Mouse (Mus musculus): ENCODE measurements around the gene Proz.
"Not testable (repeated sequence)": the region's sequence is repeated elsewhere in the genome, so short reads cannot be mapped to it uniquely, and the experiment has no call there.

Proz gene

DNA sequence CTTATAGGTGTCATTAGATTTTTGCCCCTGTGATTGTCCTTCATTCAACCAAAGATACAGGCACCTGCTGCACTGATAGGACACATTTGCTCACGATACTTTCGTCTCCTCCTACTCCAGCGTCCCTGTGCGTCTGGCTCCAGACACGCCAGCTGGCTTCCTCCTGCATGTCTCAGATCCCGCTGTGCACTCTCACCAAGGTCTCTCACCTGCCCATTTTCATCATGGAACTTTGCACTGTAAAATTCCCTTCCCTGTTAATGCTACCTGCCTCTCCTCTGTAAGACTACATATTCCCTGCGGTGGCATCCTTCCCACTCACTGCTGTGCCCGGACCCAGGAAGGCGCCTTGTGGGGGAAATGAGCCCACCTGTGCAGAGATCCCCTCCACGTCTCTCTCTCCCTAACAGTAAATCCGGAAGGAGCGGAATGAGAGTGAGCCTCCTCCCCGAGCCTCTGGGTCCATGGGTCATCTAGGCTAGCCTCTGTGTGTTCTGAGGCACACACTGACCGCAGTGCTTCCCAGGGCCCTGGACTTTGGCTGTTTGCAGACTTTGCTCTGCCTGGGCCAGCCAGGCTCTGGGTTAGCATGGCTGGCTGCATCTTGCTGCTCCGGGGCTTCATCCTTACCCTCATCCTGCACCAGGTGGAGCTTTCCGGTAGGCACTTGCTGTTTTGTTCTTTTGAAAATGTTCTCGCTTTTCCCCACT lies at the start of gene Proz:
TSS of gene Proz (plus strand) at position 474 of the 710 bp plus-strand sequence.
- DNase-seq (ENCODE audit: low spot score), result no peak

DNA sequence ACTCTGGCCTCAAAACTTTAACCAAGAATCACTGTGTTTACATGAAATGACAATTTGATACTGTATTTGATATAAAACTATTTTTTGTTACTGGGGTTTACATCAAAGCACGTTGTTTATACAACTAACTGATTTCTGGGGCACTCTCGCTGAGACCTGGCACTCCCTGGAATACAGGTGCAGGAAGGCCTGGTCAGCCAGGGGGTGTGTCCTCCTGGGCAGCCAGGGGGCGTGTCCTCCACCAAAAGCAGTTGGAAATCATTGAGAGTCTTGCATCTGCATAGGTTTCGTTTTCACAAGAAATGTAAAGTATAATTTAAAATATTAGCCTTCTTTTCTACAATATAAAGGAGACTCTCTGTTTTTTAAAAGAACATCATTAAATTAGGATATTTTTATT lies 41.2 kb upstream of the Proz start:
- no peak for DNase-seq (ENCODE audit: low spot score)

DNA sequence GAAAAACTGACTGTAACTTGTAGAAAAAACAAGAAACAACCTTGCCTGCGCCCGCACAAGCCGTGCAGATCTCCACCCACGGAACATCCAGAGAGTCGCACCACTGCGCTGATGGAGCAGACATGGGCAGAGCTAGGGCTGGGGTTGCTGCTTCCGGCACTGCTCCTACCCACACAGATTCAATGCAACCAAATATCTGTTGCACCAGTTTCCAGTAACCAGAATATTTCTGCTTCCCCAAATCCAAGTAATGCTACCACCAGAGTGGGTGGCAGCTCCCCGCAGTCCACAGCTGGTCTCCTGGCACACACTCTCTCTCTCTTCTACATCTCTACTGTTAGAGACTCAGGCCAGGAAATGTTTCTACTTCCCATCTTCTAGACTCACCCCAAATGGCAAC lies 38.9 kb upstream of the Proz start:
- DNase-seq (ENCODE audit: low spot score), result no peak

DNA sequence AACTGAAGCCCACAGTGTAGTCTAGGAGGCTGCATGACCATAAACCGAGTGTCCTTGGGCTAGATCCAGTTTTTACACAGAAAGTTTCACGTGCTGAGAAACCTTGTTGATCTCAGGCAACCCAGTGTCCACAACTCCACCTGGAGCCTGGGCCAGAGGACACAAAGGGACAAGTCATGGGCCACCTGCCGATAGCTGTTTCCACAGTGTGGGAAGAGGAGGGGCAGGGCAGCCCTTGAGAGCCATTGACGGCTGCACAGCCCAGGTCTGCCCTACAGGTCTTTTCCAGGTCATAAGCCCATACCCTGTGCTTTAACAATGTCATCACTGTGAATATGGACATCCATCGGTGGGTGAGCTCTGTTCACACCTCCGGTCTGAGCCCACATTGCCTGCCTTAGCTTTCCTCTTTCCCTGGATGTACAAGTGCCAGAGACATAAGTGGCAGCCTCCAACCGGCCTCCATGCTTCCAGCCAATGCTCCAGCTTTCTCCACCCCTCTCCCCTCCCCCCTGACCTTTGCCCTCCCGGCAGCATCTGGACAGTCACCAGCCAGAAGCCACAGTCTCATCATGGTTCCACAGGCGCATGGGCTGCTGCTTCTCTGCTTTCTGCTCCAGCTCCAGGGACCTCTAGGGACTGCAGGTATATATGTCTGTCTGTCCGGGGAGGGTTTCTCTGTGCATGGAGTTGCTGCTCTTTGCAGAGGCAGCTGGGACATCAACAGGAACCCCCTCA lies 35.1 kb upstream of the Proz start, which contains the start of gene F7:
TSS of gene F7 (plus strand) at position 548 of the 738 bp plus-strand sequence.
- DNase-seq (ENCODE audit: low spot score), result no peak

DNA sequence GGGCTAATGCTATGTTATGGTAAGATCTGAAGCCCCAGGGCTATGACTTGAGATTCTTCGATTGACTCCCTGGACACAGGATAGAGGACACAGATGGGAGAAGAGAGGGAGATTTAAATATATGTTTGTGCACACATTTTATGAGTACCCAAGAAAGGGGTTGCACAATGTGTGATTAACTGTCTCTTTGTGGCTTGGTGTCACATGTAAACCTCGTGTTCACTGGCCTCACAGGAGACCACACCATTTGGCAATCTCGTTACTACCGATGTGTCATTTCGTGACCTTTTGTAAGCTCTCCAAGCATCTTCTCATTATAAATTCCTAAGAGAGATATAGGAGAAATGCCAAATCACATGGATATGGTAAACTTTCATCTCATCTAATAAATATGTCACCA lies 33.1 kb upstream of the Proz start:
- no peak for DNase-seq (ENCODE audit: low spot score)

DNA sequence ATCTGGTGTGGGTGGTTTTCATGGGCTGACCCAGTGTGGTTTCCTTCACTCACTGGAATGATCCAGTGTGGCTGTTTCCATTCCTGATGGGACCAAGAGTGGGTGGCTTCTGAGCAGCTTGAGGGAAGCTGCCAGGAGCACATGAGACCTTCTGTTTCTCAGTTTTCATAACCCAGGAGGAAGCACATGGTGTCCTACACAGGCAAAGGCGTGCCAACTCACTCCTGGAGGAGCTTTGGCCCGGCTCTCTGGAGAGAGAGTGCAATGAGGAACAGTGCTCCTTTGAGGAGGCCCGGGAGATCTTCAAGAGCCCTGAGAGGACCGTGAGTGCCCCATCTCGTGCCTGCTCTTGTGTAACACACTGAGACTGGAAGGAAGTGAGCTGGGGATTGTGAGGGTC lies 32.2 kb upstream of the Proz start:
- no peak for DNase-seq (ENCODE audit: low spot score)

DNA sequence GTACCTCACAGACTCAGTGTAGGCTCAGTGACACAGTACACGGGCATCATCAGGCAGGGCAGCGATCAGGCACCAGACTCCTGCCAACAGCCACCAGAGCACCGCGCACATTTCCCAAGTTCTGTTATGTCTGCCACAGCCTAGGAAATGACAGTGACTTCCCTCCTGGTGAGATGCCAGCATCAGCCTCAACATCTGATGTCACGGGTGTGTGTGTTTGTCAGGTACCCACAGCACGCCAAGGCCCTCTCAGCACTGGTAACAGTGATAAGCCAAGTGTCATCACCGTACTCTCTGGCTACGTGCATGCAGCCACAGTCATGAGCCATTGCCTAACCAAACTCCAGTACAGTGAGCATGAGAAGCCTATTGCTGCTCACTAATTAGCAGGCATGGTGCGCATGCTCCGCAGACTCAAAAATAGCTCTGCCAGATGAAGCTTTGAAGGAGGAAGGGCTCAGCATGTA lies 24.3 kb upstream of the Proz start:
- DNase-seq (ENCODE audit: low spot score), result no peak

DNA sequence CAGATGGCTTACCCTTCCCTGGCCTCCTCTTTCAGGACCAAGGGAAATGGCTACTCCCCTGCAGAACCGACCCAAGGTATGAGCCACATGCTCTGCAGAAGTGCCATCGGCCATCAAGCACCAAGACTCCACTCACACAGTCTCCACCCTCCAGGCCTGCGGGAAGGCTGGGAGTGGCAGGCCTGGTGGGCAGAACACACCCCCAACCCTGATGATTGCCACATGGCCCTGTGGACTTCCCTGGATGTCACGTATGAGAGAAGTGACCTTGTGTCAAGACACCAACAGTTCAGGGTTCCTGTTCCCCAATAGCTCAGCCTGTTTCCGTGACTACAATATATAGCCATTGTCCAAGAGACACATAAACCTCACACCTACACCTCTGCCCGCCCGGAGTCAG lies 23.7 kb upstream of the Proz start, which contains the start of gene F10:
TSS of gene F10 (plus strand) at position 294 of the 400 bp plus-strand sequence.
- DNase-seq (ENCODE audit: low spot score), result no peak

DNA sequence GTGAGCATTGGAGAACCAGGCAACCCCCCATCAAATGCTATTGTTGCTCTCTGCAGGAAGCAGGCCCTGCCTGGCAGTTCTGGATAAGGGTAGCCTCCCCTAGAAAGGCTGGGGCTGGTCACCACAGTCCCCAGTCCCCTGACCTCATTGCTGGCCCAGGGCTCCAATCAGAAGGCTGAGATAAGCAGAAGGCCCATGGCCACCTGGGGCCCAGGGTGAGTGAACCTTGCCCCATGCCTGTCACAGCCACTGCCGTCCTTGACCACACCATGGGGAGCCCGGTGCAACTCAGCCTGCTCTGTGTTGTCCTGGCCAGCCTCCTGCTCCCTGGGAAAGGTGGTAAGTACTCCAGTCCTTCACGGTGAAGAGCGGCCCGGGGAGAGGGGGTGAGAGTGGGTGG lies 23.1 kb upstream of the Proz start:
- no peak for DNase-seq (ENCODE audit: low spot score)

DNA sequence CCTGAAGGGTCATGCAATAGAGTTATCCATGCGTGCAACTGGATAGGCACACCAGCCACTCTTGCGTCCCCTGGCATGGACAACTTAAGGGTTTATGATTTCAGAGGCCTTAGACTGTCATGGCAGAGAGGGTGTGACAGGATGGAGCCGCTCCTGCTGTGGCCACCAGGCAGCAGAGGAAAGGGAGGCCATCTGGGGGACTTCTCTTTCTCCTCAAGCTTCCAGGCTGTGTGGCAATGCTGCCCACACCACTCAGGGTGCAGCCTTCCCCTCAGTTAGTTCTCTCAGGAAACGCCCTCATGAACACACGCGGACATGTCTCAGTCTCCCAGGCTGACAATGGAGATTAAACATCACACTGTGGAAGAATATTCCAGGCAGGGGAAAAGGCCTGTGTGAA lies 21.7 kb upstream of the Proz start:
- DNase-seq (ENCODE audit: low spot score), result no peak

DNA sequence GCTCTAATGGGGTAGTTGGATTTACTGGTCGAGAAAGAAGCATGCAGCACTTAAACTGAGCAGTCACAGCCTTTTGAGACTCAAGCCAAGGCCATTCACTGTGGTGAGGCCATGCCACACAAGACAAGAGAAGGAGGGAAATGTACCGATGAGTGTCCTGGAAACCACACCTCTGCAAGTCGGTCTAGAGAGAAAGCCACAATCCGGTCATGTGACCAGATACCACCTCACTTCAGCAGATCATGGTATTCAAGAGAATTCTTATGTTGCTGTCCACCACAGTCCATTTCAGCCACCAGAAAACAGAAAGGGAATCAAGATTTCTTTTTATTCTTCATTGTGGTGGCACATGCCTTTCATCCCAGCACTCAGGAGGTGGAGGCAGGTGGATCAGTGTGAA lies 19.3 kb upstream of the Proz start:
- no peak for DNase-seq (ENCODE audit: low spot score)

DNA sequence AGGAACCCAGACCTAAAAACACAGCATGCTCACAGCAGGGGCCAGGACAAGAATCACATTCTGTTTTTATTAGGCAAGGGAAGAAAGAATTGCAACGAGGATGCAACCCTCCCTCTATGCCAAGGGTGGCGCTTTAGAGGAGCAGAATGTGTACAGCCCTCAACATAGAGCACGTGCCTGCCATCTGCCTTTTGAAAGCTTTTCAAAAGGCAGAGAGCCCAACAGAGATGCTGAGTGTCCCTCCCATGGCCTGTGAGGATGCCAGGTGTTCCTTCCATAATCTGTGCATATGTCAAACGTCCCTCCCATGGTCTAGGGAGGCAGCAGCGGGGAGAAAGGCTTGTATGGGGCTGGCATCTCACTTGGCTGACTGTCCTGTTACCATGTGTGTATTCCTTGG lies 13.1 kb upstream of the Proz start:
- DNase-seq (ENCODE audit: low spot score), result no peak

DNA sequence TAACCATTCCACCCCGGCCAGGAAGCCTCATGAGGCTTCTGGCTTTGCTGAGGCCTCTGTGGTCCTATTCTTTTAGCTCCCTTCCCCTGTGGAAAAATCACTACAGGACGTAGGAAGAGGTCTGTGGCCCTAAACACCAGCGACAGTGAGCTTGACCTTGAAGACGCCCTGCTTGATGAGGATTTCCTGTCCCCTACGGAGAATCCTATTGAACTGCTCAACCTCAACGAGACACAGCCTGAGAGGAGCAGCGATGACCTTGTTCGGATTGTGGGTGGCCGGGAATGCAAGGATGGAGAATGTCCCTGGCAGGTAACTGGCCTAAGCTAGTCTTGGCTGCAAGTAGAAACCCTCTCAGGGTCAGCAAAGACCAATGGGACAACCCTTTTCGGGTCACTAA lies 10.2 kb upstream of the Proz start:
- DNase-seq (ENCODE audit: low spot score), result no peak

DNA sequence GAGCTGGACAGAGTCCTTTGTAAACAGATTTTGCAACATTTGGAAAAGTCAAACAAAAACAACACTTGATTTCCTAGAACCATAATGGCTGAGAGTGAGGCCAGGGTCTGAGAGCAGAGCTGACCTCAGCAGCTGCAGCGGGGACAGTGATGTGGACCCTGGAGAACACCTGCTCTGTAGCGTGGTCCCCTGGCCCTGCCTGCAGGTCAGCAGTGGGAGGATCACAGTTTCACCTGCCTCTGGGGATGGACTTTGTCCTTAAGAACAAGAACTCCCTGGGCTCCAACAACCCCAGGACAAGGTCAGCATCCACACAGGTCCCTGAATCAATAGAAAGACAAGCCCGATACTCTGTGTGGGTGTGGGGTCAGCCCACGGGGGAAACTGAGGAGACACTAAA lies 3.4 kb upstream of the Proz start:
- no peak for DNase-seq (ENCODE audit: low spot score)

DNA sequence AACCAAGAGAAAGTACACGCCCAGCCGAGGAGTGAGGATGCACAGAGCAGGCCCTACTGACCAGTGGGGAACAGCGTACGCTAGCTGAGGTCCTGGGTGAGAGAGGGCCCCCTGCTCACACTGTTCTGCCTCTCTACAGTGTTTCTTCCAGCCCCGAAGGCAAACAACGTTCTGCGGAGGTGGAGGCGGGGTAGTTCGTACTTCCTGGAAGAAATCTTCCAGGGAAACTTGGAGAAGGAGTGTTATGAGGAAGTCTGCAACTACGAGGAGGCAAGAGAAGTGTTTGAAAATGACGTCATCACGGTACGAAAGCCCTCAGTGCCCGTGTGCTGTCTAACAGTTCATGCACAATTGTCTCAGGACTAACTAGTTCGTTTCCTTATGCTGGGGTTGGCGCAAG lies 2.4 kb downstream of the Proz start:
- no peak for DNase-seq (ENCODE audit: low spot score)

DNA sequence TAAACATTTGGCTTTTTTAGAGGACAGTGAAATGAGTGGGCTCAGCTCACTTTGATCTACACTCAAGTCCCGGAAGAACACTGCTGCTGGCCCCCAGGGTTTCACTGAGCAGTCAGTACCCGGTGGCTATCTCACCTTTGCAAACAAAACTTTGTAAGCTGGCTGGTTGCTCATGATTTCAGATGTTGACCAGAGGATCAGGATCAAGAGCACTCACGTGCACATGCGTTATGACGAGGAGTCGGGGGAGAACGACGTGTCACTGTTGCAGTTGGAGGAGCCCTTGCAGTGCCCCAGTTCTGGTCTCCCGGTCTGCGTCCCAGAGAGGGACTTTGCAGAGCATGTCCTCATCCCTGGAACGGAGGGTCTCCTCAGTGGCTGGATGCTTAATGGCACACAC lies 12.5 kb downstream of the Proz start:
- DNase-seq (ENCODE audit: low spot score), result no peak

DNA sequence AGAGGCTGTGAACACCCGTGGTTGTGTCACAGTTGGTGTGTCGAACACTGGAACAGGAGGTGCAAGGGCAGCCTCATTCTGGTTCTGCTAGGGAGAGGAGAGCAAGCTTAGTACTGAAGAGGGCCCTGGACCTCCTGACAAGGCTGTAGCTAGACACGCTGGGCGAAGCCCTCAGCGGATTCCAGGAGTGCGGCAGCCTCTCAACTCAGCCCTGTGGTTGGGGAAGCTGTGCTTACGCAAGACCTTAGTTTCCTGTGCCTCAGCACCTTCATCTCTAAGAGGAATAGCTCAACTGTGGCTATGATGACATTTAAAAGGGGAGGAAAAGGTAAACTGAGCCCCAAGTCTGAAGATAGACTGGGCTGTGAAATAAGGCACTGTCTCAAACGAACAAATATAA lies 14.3 kb downstream of the Proz start:
- DNase-seq (ENCODE audit: low spot score), result no peak

DNA sequence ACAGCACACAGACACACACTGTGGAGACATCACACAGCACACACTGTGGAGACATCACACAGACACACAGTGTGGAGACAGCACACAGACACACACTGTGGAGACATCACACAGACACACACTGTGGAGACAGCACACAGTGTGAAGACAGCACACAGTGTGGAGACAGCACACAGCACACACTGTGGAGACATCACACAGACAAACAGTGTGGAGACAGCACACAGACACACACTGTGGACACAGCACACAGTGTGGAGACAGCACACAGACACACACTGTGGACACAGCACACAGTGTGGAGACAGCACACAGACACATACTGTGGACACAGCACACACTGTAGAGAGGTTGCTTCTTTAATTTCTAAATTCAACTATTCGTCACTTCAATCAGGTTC lies 14.9 kb downstream of the Proz start:
- not testable (repeated sequence) for DNase-seq (ENCODE audit: low spot score)

DNA sequence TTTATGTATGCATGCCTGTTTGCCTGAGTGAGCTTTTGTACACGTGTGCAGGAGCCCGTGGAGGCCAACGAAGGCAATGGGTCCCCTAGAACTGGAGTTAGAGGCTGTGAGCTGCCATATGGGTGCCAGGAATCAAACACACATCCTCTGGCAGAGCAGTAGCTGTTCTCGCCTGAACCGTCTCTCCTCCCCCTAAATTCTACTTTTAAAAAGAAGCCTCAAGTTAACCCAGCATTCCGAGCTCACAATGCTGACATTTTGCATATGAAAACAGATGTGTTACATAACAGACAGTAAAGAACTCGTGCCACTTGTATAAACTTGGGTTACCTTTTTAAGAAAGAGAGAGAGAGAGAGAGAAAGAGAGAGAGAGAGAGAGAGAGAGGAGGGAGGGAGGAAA lies 16.8 kb downstream of the Proz start:
- no peak for DNase-seq (ENCODE audit: low spot score)

DNA sequence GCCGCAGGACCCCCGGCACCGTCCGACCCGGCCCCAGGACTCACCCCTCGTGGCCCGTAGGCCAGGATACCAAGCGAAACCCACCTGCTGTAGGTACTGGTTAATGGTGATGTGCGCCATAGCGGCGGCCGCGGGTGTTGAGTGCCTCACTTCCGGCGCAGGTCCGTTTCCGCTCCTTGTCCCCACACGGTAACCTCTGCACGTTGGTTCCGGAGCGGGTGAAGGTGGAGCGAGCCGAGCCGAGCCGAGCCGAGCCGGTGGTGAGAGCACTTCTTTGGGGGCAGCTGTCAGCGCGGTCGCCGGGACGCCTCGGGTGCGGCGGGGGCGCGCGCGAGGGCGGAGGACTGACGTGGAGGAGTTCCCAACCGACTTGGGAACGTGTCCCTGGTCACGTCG lies 44.0 kb downstream of the Proz start:
- peak; percentile 85 for DNase-seq (ENCODE audit: low spot score)

DNA sequence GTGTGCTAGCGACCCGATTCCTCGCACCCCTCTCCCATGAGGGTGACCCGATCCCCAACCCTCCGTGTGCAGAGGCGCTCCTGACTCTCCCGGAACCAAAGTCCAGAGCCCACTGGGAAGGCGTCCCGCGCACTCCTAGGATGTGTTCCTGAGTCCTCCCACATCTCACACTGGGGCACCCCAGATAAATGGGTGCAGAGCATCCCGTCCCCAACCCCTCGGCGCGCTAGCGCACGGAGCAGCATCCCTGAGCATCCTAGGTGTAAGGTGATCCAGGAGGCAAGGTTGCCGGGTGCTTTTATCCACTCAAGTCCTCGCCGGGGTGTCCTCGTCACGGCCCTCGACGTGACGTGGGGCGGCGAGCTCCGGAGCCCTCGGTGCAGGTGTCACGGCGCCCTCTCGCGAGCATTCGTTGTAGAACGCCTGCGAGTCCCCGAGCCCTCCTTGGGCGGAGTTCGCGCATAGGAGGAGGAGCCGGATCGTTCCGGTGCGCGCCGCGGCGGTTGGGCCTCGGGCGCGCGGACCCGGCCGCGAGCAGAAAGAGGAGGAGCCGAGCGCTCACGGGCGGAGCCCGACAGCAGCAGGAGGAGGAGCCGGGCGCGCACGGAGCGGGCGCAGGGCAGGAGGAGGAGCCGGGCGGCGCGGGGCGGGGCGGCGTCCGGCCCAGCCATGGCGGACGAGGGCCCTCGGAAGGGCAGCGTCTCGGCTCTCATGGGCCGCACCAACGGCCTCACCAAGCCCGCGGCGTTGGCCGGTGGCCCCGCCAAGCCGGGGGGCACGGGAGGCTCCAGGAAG lies 44.6 kb downstream of the Proz start, which contains the start of the genes Pcid2 and Cul4a:
TSS of gene Pcid2 (minus strand) at position 373 of the 795 bp plus-strand sequence.
TSS of gene Cul4a (plus strand) at position 535 of the 795 bp plus-strand sequence.
- peak; percentile 99 for DNase-seq (ENCODE audit: low spot score)

DNA sequence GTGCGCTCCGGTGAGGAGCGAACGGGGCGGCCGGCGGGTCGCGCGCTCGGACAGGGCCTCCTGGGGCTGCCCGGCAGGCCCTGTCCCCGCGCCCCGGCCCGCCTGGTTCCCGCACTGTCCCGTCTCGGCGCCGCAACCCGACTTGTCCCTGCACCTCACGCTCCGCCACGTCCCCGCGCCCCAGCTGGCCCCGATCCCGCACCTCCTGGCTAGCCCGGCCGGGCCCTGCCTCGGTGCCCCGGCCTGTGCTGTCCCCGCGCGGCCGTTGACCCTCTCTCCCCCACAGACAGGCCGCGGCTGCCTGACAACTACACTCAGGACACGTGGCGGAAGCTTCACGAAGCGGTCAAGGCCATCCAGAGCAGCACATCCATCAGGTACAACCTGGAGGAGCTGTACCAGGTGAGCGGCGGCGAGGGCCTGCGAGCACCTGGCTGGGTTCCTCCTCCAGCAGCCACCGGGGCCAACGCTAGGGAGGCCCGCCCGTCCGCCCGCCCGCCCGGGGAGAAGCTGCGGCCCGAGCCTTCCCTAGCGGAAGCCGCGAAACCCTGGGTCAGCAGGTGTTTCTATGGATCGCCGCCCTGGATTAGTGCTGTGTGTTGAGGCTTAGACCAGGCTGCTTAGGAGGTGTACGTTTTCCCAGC lies 45.3 kb downstream of the Proz start:
- DNase-seq (ENCODE audit: low spot score), result peak; percentile 60
